Comparison of ENCODE assay signal across 8 mouse cellular contexts in genomic region chr1:75505956-75506831, GRCm38 (mm10). TPM values are rescaled to one million over a fixed set of nuclear protein-coding genes. Genes with fewer than 3 reads are reported as not detected.
DNase-seq lines count a peak whose midpoint lies in the region; ATAC-seq and TF ChIP-seq lines count a peak whose summit lies in the region.

Gene Obsl1, minus strand, starts transcription at chr1:75506452.

- H3K9ac ChIP-seq in liver, embryonic 14.5 days (replicated peaks), result no peak within 1 kb of the TSS; the same call in 1 of the 2 replicates

- DNase-seq in layer of hippocampus, adult 2 months (ENCODE audit: low spot score in 2 of 2), result peak in 1 of 2 experiments; percentile 49
- no peak for DNase-seq in layer of hippocampus, adult 9-11 months
- peak; percentile 91 for DNase-seq in embryo, embryonic 11 days
- peak; percentile 79 to 80 for DNase-seq in heart, adult 18-20 months
- peak; percentile 44 for DNase-seq in kidney, adult 2 months
- no peak for DNase-seq in liver, embryonic 14.5 days (ENCODE audit: low read depth in 3 of 3, low spot score in 3 of 3)
- peak; percentile 78 for DNase-seq in ovary, adult 18-20 months (ENCODE audit: low spot score)
- peak; percentile 80 to 81 for DNase-seq in urinary bladder, postnatal 4 days (ENCODE audit: low spot score in 2 of 2)

- H3K4me2 ChIP-seq in liver, embryonic 14.5 days (ENCODE audit: low read depth), result peak within 1 kb of the TSS; percentile 31

- TF ChIP-seq CTCF in layer of hippocampus, adult 2 months (conservative IDR thresholded peaks at IDR 0.05), result no peak
- TF ChIP-seq CTCF in kidney, adult 2 months (conservative IDR thresholded peaks at IDR 0.05; ENCODE audit: insufficient read depth, insufficient read length, low read depth, low read length), result no peak
- TF ChIP-seq CTCF in liver, embryonic 14.5 days (IDR thresholded peaks at IDR 0.05; ENCODE audit: low read depth), result no peak

- no peaks in the 10 kb centered on the region for H3K27me3 ChIP-seq in kidney, adult 2 months (replicated peaks; ENCODE audit: control insufficient read depth, insufficient read depth, low read length)
- H3K27me3 ChIP-seq in liver, embryonic 14.5 days (ENCODE audit: control insufficient read depth, insufficient read depth, low read length), result peaks cover 29% of the 10 kb centered on the region

- peak within 1 kb of the TSS; percentile 84 for H3K4me3 ChIP-seq in layer of hippocampus, adult 2 months
- H3K4me3 ChIP-seq in kidney, adult 2 months (ENCODE audit: insufficient read depth, low read depth, low read length), result peak within 1 kb of the TSS; percentile 55
- H3K4me3 ChIP-seq in liver, embryonic 14.5 days (ENCODE audit: insufficient read depth in 1 of 2, low read depth in 2 of 2, low read length in 2 of 2), result peak within 1 kb of the TSS; percentile 46 to 54

- peak; percentile 74 for ATAC-seq in liver, embryonic 14.5 days (ENCODE audit: insufficient read depth)

- WGBS in kidney, adult 2 months, result 3% methylated on average over 65 of the region's 65 CpGs
- WGBS in liver, embryonic 14.5 days (ENCODE audit: insufficient replicate concordance), result 2% methylated on average over 64 of the region's 65 CpGs

- no peaks in the 10 kb centered on the region for H3K36me3 ChIP-seq in kidney, adult 2 months (ENCODE audit: control insufficient read depth, insufficient read depth, low read length)
- no peaks in the 10 kb centered on the region for H3K36me3 ChIP-seq in liver, embryonic 14.5 days (replicated peaks; ENCODE audit: control insufficient read depth, insufficient read depth, low read depth)

- no peak for TF ChIP-seq EP300 in liver, embryonic 14.5 days (IDR thresholded peaks at IDR 0.05; ENCODE audit: low read depth)

- TF ChIP-seq POLR2A in kidney, adult 2 months (IDR thresholded peaks at IDR 0.05; ENCODE audit: low read depth, low read length), result no peak

- H3K27ac ChIP-seq in layer of hippocampus, adult 2 months, result peak within 1 kb of the TSS; percentile 94
- H3K27ac ChIP-seq in kidney, adult 2 months (ENCODE audit: insufficient read depth, low read depth, low read length), result no peak within 1 kb of the TSS
- H3K27ac ChIP-seq in liver, embryonic 14.5 days, result no peak within 1 kb of the TSS

- H3K9me3 ChIP-seq in liver, embryonic 14.5 days (ENCODE audit: control insufficient read depth, low read length), result no peaks in the 10 kb centered on the region

- no peaks in the 10 kb centered on the region for H3K4me1 ChIP-seq in kidney, adult 2 months (ENCODE audit: control insufficient read depth, insufficient read depth, low read length)
- H3K4me1 ChIP-seq in liver, embryonic 14.5 days (replicated peaks; ENCODE audit: control insufficient read depth in 2 of 2, insufficient read depth in 2 of 2, low read length in 1 of 2), result peaks cover 0 to 6% of the 10 kb centered on the region in 2 experiments; a peak in 2 of 4 replicates

RNA-seq across cellular contexts. Expression of gene Obsl1, which starts in this region (rescaled TPM):
- total RNA-seq in layer of hippocampus, adult 2 months (2021), result 10 to 100 TPM; 20.6 to 25.9 TPM
- 100 to 1,000 TPM; 107 to 108 TPM for total RNA-seq in heart, adult 18-20 months (2021)
- polyA plus RNA-seq in kidney, adult 2 months (2012; rRNA removed), result 6.4 and 8.9 TPM in 2 replicates
- 7.7 and 9.7 TPM in 2 replicates for polyA plus RNA-seq in liver, embryonic 14.5 days (2012; rRNA removed)
- 5.3 and 6.8 TPM in 2 replicates for polyA plus RNA-seq in liver, embryonic 14.5 days (2014; fragmentation: Nextera tagmentation; extraction: Ambion mirVana)

Comparison
In these comparisons a context has a peak if more than half of its experiments do, and no peak if none do; other contexts are left out.
1. RNA of gene Obsl1 (total RNA-seq): 107 to 108 TPM in heart, adult 18-20 months; 20.6 to 25.9 TPM in layer of hippocampus, adult 2 months; every median in the first group is over 4 times any median in the second.
2. DNase-seq: peak in embryo, embryonic 11 days (single experiment), heart, adult 18-20 months (2 of 2), kidney, adult 2 months (single experiment), ovary, adult 18-20 months (single experiment) and urinary bladder, postnatal 4 days (2 of 2); none in layer of hippocampus, adult 9-11 months (single experiment) and liver, embryonic 14.5 days (0 of 3).
3. Peak in every context shown above with its lines, with median percentiles within 50 percentile points of each other: H3K4me3 ChIP-seq.